Mouse (Mus musculus) midbrain, embryonic 12.5 days (tissue): ENCODE results near the gene Dlx3. TPM values are rescaled to one million over a fixed set of nuclear protein-coding genes. Genes with fewer than 3 reads are reported as not detected.

Experiments used
- polyA plus RNA-seq: library from polyadenylated mRNA; unstranded; fragments of >200 nt; fragmentation: Nextera tagmentation; extraction: Ambion mirVana; gene quantifications from 2 replicates; pipeline ENCODE4 v1.2.1, GENCODE M21; 2016

Dlx3 gene
- polyA plus RNA-seq, 1 experiment from 2014 or later = 0.71 TPM

Other genes starting within 250 kb of the Dlx3 start
- gene Col1a1, start 183.9 kb upstream of the Dlx3 start, polyA plus RNA-seq = 405 and 569 TPM in 2 replicates
- gene Hils1, start 152.5 kb upstream of the Dlx3 start, polyA plus RNA-seq = not detected in 2 replicates
- gene Sgca, start 143.8 kb upstream of the Dlx3 start, polyA plus RNA-seq = not detected in 2 replicates
- gene Ppp1r9b, start 129.1 kb upstream of the Dlx3 start, polyA plus RNA-seq = 15.7 and 17.7 TPM in 2 replicates
- gene Samd14, start 110.2 kb upstream of the Dlx3 start, polyA plus RNA-seq = 93.5 and 100 TPM in 2 replicates
- 19.1 and 22.7 TPM in 2 replicates for gene Pdk2, start 78.8 kb upstream of the Dlx3 start, polyA plus RNA-seq
- 6.3 and 6.5 TPM in 2 replicates for gene Itga3, start 43.3 kb upstream of the Dlx3 start, polyA plus RNA-seq
- gene Dlx4, start 26.1 kb downstream of the Dlx3 start, polyA plus RNA-seq = not detected in 2 replicates
- gene Tac4, start 141.4 kb downstream of the Dlx3 start, polyA plus RNA-seq = 0.18 and 0.23 TPM in 2 replicates
- 81.8 and 85.3 TPM in 2 replicates for gene Kat7, start 190.1 kb downstream of the Dlx3 start, polyA plus RNA-seq
- gene Fam117a, start 216.9 kb downstream of the Dlx3 start, polyA plus RNA-seq = 6.7 and 7.8 TPM in 2 replicates